Mouse (Mus musculus) heart, embryonic 14.5 days (tissue): Measurements from ENCODE around the gene Fignl1. TPM values are rescaled to one million over a fixed set of nuclear protein-coding genes. Genes with fewer than 3 reads are reported as not detected.
A peak's percentile ranks its signal among the peaks of the same experiment; 100 is the strongest.

Experiments
- ATAC-seq: fragments of 200-750 bp; cut with Nextera tagmentation; 2 replicates; pipeline ENCODE4 v1.8.0; 2017; ENCODE audit warnings: low read depth, moderate TSS enrichment; ENCODE audit not compliant: insufficient number of reproducible peaks, insufficient read depth, low FRiP score
- H3K27ac ChIP-seq, 2 experiments: fragments of 200-500 bp in 1 of 2; fragments of 300-500 bp in 1 of 2; sonication (generic) in 1 of 2; replicated peaks in 1 of 2; 2 replicates each; pipeline ENCODE4 v1.5.1; 2012 to 2014; ENCODE audit warnings: low read depth in 2 of 2, low read length in 2 of 2, control low read depth in 1 of 2, mild to moderate bottlenecking in 1 of 2, mixed read lengths in 1 of 2; ENCODE audit not compliant: control insufficient read depth in 1 of 2, insufficient read depth in 1 of 2
- H3K27me3 ChIP-seq: fragments of 300-500 bp; sonication (generic); 2 replicates; pipeline ENCODE4 v1.6.1; 2014; ENCODE audit warnings: mild to moderate bottlenecking, low read length, control low read depth; ENCODE audit not compliant: control insufficient read depth, insufficient read depth
- H3K36me3 ChIP-seq: fragments of 300-500 bp; sonication (generic); 2 replicates; pipeline ENCODE4 v1.6.1; 2014; ENCODE audit warnings: mild to moderate bottlenecking, control low read depth, low read length, mixed read lengths; ENCODE audit not compliant: control insufficient read depth, insufficient read depth
- H3K4me1 ChIP-seq, 2 experiments: fragments of 200-500 bp in 1 of 2; fragments of 300-500 bp in 1 of 2; sonication (generic) in 1 of 2; 2 replicates each; pipeline ENCODE4 v1.6.1; 2012 to 2014; ENCODE audit warnings: low read length in 2 of 2, control low read depth in 1 of 2, mixed read lengths in 1 of 2; ENCODE audit not compliant: control insufficient read depth in 2 of 2, insufficient read depth in 2 of 2
- H3K4me2 ChIP-seq: fragments of 300-500 bp; sonication (generic); 2 replicates; pipeline ENCODE4 v1.6.1; 2014; ENCODE audit warnings: mild to moderate bottlenecking, low read length
- H3K4me3 ChIP-seq, 2 experiments: fragments of 200-500 bp in 1 of 2; fragments of 300-500 bp in 1 of 2; sonication (generic) in 1 of 2; 2 replicates each; pipeline ENCODE4 v1.5.1; 2012 to 2014; ENCODE audit warnings: low read length in 2 of 2, mild to moderate bottlenecking in 2 of 2, control low read depth in 1 of 2, low read depth in 1 of 2, moderate library complexity in 1 of 2; ENCODE audit not compliant: control insufficient read depth in 1 of 2, insufficient read depth in 1 of 2
- H3K9ac ChIP-seq: fragments of 300-500 bp; sonication (generic); 2 replicates; pipeline ENCODE4 v1.6.1; 2014; ENCODE audit warnings: mild to moderate bottlenecking, low read length
- H3K9me3 ChIP-seq: fragments of 300-500 bp; sonication (generic); 2 replicates; pipeline ENCODE4 v1.6.1; 2016; ENCODE audit warnings: low read length, control low read depth; ENCODE audit not compliant: control insufficient read depth
- WGBS: fragments of 180-500 bp; shearing (Covaris S2); extraction: QIAGEN DNeasy Blood & Tissue Kit; methylation state at CpG from one replicate; pipeline ENCODE4 v1.1.7; 2014; 5-methylcytosine and 5-hydroxymethylcytosine counted together
- polyA plus RNA-seq: library from polyadenylated mRNA; unstranded; fragments of >200 nt; fragmentation: Nextera tagmentation; extraction: Ambion mirVana; gene quantifications from 2 replicates; pipeline ENCODE4 v1.2.1, GENCODE M21; 2014

The Fignl1 gene
- polyA plus RNA-seq, 1 experiment from 2014 or later, result 49.6 TPM

DNA sequence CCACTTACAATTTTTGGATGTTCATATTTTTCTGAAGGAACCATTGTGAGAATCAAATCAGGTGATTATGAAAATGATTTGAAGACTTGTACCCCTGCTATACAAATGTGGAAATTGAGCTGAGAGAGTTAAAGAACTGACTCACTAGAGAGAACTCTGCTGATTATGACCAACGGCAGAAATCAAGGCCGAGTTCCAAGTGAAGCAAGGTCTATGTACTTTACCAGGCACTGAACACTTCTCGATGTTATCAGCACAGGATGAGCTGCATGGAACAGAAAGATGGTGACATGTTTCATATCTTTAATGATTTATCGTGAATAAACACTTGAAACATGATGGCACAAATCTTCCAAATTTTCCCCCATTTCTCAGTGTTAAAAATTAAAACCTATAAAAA, 2.8 kb downstream of the Fignl1 start:
- peaks cover 6 to 20% of the 10 kb centered on the region in 2 experiments for H3K4me1 ChIP-seq
- no peak for ATAC-seq
- WGBS, result 66% methylated on average over 4 of the region's 4 CpGs

DNA sequence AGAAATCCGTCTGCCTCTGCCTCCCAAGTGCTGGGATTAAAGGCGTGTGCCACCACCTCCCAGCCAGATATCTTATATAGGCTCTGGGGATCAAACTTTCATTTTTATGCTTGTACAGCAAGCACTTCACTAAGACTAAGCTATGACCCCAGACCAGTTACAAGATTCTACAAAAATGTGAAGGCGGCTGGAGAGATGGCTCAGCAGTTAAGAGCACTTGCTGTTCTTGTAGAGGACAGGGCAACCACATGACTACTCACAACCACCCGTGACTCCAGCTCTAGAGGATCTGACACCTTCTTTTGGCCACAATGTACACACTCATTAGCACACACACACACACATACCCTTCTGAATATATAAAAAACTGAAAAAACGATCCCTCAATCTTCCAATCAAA, 4.3 kb downstream of the Fignl1 start:
- no peak overlapping the region for H3K4me2 ChIP-seq
- peaks cover 65% of the 10 kb centered on the region for H3K36me3 ChIP-seq
- WGBS, result 78% methylated on average over 5 of the region's 5 CpGs
- ATAC-seq, result no peak
- H3K4me1 ChIP-seq, result peaks cover under 1 to 12% of the 10 kb centered on the region in 2 experiments; a peak in 3 of 4 replicates
- no peak overlapping the region for H3K9ac ChIP-seq
- H3K9me3 ChIP-seq, result no peaks in the 10 kb centered on the region
- no peak overlapping the region for H3K4me3 ChIP-seq
- H3K27me3 ChIP-seq, result no peaks in the 10 kb centered on the region
- H3K27ac ChIP-seq, result no peak overlapping the region

More for the DNA sequence above, 2.8 kb downstream of the Fignl1 start:
- Histone ChIP-seq H3K4me3 (no peak overlapping the region), H3K36me3 (peaks cover 51% of the 10 kb centered on the region), H3K9me3 (no peaks in the 10 kb centered on the region), H3K9ac (no peak overlapping the region), H3K4me2 (no peak overlapping the region), H3K27me3 (no peaks in the 10 kb centered on the region), H3K27ac (no peak overlapping the region)

DNA sequence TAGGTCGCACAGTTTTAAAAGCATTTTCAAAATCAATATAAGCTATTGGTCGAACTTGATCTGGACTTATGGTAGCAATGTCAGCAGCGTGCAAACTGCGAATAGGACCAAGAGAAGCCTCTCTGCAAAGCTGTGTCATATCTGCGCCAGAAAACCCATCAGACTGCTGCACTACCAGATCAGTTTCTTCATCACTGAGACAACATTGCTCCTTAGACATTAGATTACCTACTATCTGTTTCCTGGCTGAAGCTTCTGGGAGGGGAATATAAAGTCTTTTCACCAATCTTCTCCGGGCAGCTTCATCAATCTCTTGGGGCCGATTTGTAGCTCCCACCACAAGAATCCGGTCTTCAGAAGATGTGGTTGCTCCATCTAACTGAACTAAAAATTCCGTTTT, 7.7 kb downstream of the Fignl1 start:
- Histone ChIP-seq H3K4me2 (no peak overlapping the region), H3K4me3 (no peak overlapping the region), H3K9me3 (no peaks in the 10 kb centered on the region), H3K27ac (no peak overlapping the region), H3K9ac (no peak overlapping the region), H3K36me3 (peaks cover 95% of the 10 kb centered on the region), H3K4me1 (peaks cover 0 to 6% of the 10 kb centered on the region in 2 experiments; a peak in 1 of 4 replicates), H3K27me3 (no peaks in the 10 kb centered on the region)
- 89% methylated on average over 9 of the region's 9 CpGs for WGBS
- ATAC-seq, result no peak

DNA sequence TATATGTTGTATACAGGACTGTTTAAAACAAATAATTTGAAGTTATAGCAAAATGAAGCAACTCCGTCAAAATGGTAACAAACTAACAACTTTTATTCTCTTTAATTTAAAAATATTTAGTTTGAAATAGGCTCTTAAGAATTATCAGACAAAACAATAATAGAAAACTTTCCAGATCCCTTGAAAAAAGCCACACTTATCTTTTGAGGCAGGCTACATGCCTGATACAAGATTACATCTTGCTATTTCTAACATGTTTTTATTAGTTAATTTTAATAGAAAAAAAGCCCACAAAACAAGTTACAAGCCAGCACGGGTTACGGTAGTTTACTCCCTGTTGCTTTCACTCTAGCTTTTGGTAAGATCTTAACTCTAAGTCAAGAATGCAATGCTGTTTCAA, 8.5 kb downstream of the Fignl1 start:
- ATAC-seq, result no peak
- H3K36me3 ChIP-seq, result peaks cover 87% of the 10 kb centered on the region
- 94% methylated on average over 3 of the region's 3 CpGs for WGBS

DNA sequence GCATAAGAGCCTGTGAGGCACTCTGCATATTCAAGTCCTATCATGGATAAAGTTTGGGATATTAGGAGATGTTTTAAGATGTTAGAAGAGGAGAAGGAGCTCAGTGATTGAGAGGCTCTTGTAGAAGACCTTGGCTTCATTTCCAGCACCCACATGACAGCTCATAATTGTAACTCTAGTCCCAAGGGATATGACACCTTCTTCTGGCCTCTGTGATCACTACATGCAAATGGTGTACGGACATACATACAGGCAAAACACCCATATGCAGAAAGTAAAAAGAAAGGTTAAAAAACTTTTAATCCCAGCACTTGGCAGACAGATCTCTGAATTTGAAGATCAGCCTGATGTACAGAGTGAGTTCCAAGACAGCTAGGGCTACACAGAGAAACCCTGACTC, 10.1 kb downstream of the Fignl1 start:
- 100% methylated on average over 1 of the region's 1 CpGs for WGBS
- Histone ChIP-seq H3K4me1 (peaks cover 0 to 6% of the 10 kb centered on the region in 2 experiments; a peak in 1 of 4 replicates), H3K27ac (no peak overlapping the region), H3K9me3 (no peaks in the 10 kb centered on the region), H3K36me3 (peaks cover 71% of the 10 kb centered on the region), H3K27me3 (no peaks in the 10 kb centered on the region), H3K9ac (no peak overlapping the region), H3K4me2 (no peak overlapping the region), H3K4me3 (no peak overlapping the region)
- ATAC-seq, result no peak

More for the DNA sequence above, 8.5 kb downstream of the Fignl1 start:
- Histone ChIP-seq H3K9me3 (no peaks in the 10 kb centered on the region), H3K4me3 (no peak overlapping the region), H3K4me2 (no peak overlapping the region), H3K9ac (no peak overlapping the region), H3K4me1 (peaks cover 0 to 6% of the 10 kb centered on the region in 2 experiments; a peak in 1 of 4 replicates), H3K27ac (no peak overlapping the region), H3K27me3 (no peaks in the 10 kb centered on the region)

DNA sequence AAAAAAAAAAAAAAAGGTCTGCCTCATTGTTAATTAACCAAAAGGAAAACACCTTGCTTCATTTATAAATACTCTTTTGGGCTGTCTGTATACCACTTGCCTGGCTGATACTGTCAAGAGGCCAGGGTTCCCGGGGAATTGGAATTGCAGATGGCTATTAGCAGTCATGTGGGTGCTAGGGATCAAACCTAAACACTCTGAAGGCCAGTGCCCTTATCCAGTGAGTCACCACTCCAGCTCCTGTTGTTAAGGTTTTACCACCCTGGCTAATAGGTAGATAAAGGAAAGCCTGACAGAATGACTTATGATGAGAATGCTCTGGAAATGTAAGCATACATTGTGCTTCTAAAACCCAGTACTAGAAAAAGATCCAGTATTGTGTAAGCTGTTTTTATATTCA, 14.1 kb downstream of the Fignl1 start:
- no peaks in the 10 kb centered on the region for H3K9me3 ChIP-seq
- H3K4me2 ChIP-seq, result no peak overlapping the region
- H3K27me3 ChIP-seq, result no peaks in the 10 kb centered on the region
- H3K27ac ChIP-seq, result no peak overlapping the region
- H3K4me3 ChIP-seq, result no peak overlapping the region
- WGBS, result 77% methylated on average over 1 of the region's 1 CpGs
- no peak for ATAC-seq
- no peaks in the 10 kb centered on the region for H3K4me1 ChIP-seq
- no peak overlapping the region for H3K9ac ChIP-seq
- peaks cover 33% of the 10 kb centered on the region for H3K36me3 ChIP-seq

DNA sequence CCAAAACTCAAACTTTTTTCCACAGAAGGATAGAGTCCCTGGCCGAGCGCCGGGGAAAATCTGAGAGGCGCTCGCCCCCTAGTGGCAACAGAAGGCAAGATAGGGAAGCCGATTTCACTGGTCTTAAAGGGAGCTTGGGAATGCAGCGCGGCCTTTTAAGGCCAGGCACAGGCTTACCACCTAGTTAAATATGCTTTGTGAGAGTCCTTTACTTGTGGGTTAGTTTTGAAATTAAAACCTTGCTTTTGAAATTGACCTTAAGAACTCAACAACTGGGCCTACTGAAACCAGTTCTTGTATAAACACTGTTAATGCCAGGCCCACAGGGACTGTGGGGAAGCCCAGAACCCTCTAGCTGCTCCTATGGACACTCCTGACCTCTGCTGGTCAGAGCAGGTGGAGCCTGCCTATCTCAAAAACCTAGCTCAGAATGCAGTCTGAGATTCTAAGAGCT, 20.2 kb downstream of the Fignl1 start:
- H3K27ac ChIP-seq, result no peak overlapping the region
- peak; percentile 86 for ATAC-seq
- no peaks in the 10 kb centered on the region for H3K36me3 ChIP-seq
- 0 out of 4 replicates have a peak, but pooled peaks cover 0 to 2% of the 10 kb centered on the region in 2 experiments for H3K4me1 ChIP-seq
- H3K27me3 ChIP-seq, result no peaks in the 10 kb centered on the region
- H3K4me2 ChIP-seq, result peak overlapping the region; percentile 57
- no peaks in the 10 kb centered on the region for H3K9me3 ChIP-seq
- H3K4me3 ChIP-seq, result 0 out of 4 replicates have a peak overlapping the region, but pooled peaks of 1 of the 2 experiments have one; percentile 3
- H3K9ac ChIP-seq, result no peak overlapping the region
- WGBS, result 1% methylated on average over 8 of the region's 8 CpGs

DNA sequence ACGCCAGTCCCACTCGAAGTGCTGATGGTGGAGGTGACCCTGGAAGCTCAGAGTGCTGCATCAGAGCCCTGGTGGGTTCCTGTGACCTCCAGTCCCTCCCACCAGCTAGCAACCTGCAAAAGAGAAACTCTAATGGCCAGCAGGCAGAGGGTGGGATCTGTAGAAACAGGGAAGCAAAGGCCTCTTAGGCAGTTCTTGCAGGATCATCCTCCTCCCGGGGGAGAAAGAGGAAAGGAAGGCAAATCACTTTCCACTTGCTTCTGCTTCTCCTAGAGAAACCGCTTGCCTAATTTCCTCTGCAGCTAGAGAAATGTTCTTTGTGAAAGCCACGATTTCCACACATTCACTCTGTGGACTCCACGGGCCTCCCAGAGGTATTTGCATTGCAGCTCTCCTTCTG, 23.3 kb downstream of the Fignl1 start:
- no peak for ATAC-seq
- no peaks in the 10 kb centered on the region for H3K9me3 ChIP-seq
- no peaks in the 10 kb centered on the region for H3K36me3 ChIP-seq
- no peak overlapping the region for H3K4me2 ChIP-seq
- no peak overlapping the region for H3K27ac ChIP-seq
- 50% methylated on average over 6 of the region's 6 CpGs for WGBS
- H3K4me1 ChIP-seq, result 0 out of 4 replicates have a peak, but pooled peaks cover 0 to 2% of the 10 kb centered on the region in 2 experiments
- no peaks in the 10 kb centered on the region for H3K27me3 ChIP-seq
- H3K4me3 ChIP-seq, result no peak overlapping the region
- no peak overlapping the region for H3K9ac ChIP-seq
